Mouse (Mus musculus): Measurements from ENCODE around the gene Dnajb4. TPM values are rescaled to one million over a fixed set of nuclear protein-coding genes. Genes with fewer than 3 reads are reported as not detected.
"Not testable (repeated sequence)": the region's sequence is repeated elsewhere in the genome, so short reads cannot be mapped to it uniquely, and the experiment has no call there.

Dnajb4 gene
- total RNA-seq, 2 experiments from 2014 or later = 51.5 to 107 TPM

DNA sequence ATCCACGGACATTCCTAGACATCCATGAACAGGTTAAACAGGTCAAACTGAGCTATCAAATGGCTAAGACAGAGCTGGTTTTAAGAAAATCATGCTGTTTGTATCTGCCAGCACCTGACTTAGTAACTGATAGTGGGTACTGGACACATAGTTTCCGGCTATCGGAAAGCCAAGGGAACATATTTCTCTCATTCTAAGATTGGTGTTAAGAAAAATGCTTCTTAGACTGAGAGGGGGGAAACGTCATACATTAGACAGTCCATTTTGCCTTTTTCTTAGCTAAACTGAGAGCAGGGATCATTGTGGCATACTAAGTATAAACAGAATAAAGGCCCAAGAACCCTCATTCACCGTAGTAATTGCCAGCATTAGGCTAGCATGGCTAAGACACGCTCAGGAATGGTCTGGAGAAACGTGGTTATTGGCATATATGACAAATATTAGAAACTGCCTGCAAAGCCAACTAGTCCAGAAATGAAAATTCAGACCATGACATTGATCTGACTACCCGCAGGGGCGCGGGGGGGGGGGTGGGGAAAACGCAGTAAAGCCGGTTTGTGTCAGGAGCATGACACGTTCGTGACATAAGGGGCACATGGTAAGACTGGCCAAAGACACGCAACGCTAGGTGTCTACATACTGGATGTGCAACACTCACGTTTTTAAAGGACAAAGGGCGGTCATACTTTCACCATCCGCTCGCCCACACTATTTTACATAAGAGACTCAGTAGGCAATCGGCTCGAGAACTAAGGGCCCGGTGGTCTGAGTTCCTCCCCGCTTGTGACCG lies 730 bp downstream of the Dnajb4 start:
- DNase-seq (ENCODE audit: low spot score) = peak; percentile 39

GRCm38 (mm10) chr3:152208096-152208885 lies 1.8 kb downstream of the Dnajb4 start:
- DNase-seq (ENCODE audit: low spot score) = no peak

DNA sequence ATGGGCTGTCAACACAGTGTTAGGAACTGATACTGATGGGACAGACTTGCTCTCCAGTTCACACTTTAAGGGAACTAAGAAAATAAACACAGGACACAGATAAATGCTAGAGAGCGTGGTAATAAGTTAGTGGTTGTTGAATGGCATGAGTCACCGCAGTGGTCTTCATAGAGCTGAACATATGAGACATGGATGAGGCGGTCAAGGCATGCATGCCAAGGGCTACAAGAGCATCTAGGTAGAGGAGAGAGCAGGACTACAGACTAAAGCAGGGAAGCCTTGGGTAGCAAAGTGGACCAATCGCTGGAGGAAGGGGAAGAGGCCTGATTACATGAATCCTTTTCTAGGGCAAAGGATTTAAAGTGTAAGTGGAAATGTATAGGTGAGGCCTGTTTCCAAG lies 2.9 kb downstream of the Dnajb4 start:
- no peak for DNase-seq (ENCODE audit: low spot score)

- DNase-seq (ENCODE audit: low spot score) = no peak
Observed at GRCm38 (mm10) chr3:152204577-152204976, 5.5 kb downstream of the Dnajb4 start.

GRCm38 (mm10) chr3:152203996-152204395 lies 6.1 kb downstream of the Dnajb4 start:
- DNase-seq (ENCODE audit: low spot score) = no peak

DNA sequence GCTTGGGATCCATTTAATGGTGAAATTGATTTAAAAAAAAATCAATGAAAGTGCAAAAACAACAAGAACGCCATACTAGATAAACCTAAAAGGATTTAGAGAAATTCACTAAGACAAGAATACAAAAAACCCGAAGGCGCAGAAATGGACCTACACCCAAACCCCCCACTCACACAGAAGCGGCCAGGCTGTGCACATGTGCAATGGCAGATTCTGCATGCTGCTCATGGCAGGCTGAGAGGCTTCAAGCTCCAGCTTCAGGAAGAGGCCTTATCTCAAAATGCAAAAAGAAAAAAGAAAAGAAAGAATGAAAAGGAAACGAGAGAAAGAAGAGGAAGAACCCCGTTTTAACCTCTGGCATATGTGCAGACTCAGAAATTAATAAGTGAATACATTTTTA lies 6.7 kb downstream of the Dnajb4 start:
- DNase-seq (ENCODE audit: low spot score) = no peak

DNA sequence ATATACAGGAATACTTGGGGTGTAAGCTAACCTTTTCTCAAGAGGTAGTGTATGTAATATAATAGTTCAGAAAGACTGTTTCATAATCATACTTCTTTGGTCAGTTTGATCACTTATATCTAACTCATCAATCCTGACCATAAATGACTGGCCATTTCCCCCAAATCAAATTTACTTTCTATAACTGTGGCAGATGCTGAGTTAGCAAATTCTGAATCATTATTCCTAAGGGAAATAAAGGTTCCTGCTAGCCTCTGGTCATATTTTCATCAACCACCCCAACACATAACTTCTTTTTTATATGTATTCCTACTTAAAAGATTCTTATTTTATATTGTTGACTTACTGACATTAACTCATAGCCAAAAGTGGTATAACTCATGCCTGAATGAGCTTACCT lies 7.2 kb downstream of the Dnajb4 start:
- DNase-seq (ENCODE audit: low spot score) = no peak

GRCm38 (mm10) chr3:152201651-152202050 lies 8.5 kb downstream of the Dnajb4 start:
- DNase-seq (ENCODE audit: low spot score) = no peak

DNA sequence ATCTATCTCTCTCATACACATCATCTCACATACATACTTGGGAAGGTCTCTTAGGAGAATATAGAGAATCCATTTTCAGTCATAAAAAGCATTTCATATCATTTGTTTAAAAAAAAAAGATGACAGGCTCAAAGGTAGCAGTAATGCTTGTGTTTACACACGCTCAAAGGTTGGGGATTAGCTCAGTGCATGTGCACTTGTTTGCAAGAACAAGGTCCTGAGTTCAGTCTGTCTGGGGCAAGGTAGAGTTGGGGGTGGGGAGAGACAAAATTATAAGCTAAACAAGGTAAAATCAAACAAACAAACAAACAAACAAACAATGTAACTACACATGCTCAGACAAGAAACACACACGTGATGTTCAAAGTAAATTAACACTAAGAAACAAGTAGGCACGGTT lies 8.9 kb downstream of the Dnajb4 start:
- no peak for DNase-seq (ENCODE audit: low spot score)

DNA sequence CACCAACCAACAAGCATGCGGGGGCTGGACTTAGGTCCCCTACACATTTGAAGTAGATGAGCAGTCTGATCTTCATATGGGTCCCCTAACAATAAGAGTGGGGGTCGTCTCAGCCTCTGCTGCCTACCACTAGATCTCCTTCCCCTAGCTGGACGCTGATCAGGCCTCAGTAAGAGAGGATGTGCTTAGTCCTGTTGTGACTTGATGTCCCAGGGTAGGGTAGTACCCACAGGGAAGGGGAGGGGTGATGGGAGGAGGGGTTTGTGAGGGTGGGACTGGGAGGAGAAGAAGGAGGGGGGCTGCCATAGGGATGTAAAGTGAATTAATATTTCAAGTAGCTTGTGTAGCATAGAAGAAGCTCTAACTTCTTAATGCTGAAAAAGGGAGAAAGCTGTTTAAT lies 11.0 kb downstream of the Dnajb4 start:
- no peak for DNase-seq (ENCODE audit: low spot score)

DNA sequence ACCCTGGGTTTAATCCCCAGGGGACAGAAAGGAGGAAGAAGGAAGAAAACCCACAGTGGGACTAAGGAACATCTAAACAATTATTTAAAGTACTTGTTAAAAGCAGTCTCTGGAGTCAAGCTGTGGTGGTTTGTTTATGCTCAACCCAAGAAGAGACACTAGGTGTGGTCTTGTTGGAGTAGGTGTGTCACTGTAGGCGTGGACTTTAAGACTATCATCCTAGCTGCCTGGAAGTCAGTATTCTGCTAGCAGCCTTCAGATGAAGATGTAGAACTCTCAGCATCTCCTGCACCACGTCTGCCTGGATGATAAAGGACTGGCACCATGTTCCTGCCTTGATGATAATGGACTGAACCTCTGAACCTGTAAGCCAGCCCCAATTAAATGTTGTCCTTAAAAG lies 12.9 kb downstream of the Dnajb4 start:
- not testable (repeated sequence) for DNase-seq (ENCODE audit: low spot score)

- DNase-seq (ENCODE audit: low spot score) = peak; percentile 93
Observed at GRCm38 (mm10) chr3:152193635-152194097, 16.4 kb downstream of the Dnajb4 start.

GRCm38 (mm10) chr3:152193177-152193576 lies 16.9 kb downstream of the Dnajb4 start:
- no peak for DNase-seq (ENCODE audit: low spot score)

GRCm38 (mm10) chr3:152192238-152192931 lies 17.7 kb downstream of the Dnajb4 start:
- peak; percentile 44 for DNase-seq (ENCODE audit: low spot score)

DNA sequence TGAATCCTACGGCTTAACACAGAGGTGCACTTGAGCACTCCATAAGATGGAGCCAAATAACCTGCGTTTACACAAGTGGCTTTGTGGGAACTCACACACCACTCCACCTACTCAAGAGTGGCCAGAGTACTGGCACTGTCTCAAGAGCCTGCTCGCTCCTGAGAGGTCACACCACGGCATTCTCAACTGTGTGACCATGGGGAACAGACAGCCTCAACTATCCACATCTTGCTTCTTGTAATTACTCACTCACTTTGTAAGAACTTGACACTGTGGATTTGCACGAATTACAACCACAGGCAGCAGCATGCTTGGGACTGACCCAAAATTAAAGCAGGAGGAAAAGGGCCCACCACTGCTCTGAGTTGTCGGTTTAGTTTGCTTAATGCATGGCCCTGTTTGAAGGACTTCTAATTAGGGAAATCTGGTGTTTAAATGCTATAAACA lies 18.3 kb downstream of the Dnajb4 start:
- DNase-seq (ENCODE audit: low spot score) = peak; percentile 53

- DNase-seq (ENCODE audit: low spot score) = no peak
Observed at GRCm38 (mm10) chr3:152190679-152191477, 19.2 kb downstream of the Dnajb4 start.

DNA sequence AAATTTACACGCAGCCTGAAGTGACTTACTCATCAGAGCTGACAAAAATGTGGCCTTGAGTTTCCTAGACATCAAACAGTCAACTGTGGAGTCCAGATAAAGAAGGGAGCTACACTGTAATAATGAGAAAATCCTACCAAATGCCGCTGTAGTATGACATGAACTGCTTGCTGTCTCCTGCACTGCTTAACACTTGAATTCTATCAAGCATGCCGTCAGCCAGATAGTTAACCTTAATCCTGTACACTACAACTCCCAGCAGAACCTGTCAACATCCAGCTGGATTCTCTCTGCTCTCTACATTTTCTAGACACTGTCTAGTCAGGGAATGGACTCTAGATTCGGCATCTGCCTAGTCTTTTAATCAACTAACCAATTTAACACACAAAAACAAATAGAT lies 20.8 kb downstream of the Dnajb4 start:
- no peak for DNase-seq (ENCODE audit: low spot score)

- peak; percentile 13 for DNase-seq (ENCODE audit: low spot score)
Observed at GRCm38 (mm10) chr3:152186106-152186505, 24.0 kb downstream of the Dnajb4 start.

- no peak for DNase-seq (ENCODE audit: low spot score)
Observed at GRCm38 (mm10) chr3:152183522-152183921, 26.6 kb downstream of the Dnajb4 start.

GRCm38 (mm10) chr3:152180624-152181023 lies 29.5 kb downstream of the Dnajb4 start:
- DNase-seq (ENCODE audit: low spot score) = no peak

GRCm38 (mm10) chr3:152179285-152179684 lies 30.8 kb downstream of the Dnajb4 start:
- DNase-seq (ENCODE audit: low spot score) = no peak

All from gastrocnemius, adult 18-20 months (tissue).